Mouse (Mus musculus) left cerebral cortex, postnatal 4 days (tissue): ENCODE measurements at regions not wholly inside any gene's neighbourhood (a gene's known extent, or its start where the extent isn't known, plus 50 kb on each side); places are given as distances from the start of the nearest gene placed in this dataset.
"Not testable (repeated sequence)": the region's sequence is repeated elsewhere in the genome, so short reads cannot be mapped to it uniquely, and the experiment has no call there.

Source experiments
- DNase-seq: peaks from one replicate; pipeline ENCODE4 v3.0.0-alpha.2; 2022
- intact Hi-C: fragments of 180-260 bp; cut with DNase I; formaldehyde crosslinking; loops from one replicate; pipeline ENCODE4 v1.15.1; 2025

DNA sequence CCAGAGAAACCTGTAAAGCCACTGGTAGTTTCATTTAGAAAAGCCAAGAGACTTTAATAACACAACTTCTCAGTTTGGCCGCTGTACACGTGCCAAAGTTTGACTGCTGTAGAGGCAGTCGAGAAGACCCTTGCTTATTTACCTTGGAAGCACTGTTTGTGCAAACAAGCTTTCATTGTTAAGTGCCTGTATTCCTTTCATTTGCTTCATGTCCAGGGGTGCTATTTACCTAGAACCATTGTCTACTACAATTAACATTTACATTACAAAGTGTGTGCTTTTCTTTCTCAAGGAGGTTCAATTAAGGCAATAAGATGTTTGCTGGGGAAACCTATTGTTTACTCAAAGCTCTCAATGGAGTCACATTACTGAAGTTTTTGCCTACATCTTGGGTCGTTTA lies 236.9 kb downstream of the Mef2c start:
- intact Hi-C loops: loop anchor here (2.0 to 10.0 kb wide), 3 partner anchors 244 to 606 kb away; no protein-coding TSS in a partner anchor

DNA sequence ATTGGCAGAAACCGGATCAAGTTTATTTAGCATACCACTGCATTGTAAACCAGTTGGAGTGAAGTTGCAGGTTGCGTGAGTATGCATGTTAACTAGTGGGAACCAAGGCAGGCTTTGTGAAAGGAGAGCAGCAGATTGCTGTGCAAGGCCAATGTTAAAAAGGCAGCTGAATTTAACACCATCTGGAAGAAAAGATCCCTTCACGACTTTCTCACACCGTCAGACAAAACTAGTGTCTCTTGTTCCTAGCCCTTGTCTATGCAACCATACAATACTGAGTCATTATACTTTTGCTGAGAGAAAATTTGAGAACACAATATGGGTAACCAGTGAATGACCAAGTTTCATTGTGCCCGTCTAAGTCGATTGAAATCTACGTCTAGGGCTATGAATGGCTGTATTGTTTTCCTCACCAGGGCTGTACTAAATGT lies 237.8 kb downstream of the Mef2c start:
- intact Hi-C loops: loop anchor here (2.0 to 10.0 kb wide), 3 partner anchors 243 to 605 kb away; no protein-coding TSS in a partner anchor
- no peak for DNase-seq

More for the DNA sequence above, 236.9 kb downstream of the Mef2c start:
- no peak for DNase-seq

DNA sequence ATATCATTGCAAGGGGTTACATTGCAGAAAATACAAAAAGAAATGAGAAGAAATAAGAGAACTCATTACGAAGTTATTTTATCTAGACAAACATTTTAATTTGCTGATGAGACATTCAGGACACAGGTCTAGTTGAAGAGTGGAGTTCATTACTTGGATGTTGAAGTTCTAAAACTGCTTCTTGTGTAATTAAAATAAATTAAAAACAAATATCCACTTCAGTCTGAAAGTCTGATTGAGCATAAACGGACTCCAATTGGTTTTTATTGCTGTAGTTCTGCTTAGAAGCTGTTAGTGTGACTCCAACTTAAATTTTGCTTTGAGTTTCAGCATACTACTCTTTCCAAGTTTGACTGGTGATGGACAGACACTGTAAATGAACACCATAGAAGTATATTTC lies 238.3 kb downstream of the Mef2c start:
- intact Hi-C loops: loop anchor here (5.0 to 10.0 kb wide), 2 partner anchors 243 to 315 kb away; no protein-coding TSS in a partner anchor
- no peak for DNase-seq

DNA sequence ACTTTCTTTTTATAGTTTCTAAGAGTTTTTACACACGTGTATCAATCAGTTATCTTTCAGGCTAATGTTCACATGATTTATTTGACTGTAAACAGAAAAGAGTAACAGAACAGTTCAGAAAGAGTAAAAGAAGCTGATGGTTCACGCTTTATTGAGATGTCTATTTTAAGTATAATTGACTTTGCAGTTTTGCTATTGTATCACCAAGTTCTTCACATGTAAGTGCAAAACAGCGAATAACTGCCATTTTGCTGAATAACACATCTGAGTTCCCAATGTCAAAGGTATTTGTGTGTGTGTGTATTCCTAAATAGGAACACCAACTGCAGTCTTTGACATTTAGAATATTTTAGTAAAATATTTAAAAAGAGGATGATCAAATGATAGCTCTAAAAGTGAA lies 238.7 kb downstream of the Mef2c start:
- intact Hi-C loops: loop anchor here (5.0 to 10.0 kb wide), 2 partner anchors 242 to 315 kb away; no protein-coding TSS in a partner anchor
- no peak for DNase-seq

DNA sequence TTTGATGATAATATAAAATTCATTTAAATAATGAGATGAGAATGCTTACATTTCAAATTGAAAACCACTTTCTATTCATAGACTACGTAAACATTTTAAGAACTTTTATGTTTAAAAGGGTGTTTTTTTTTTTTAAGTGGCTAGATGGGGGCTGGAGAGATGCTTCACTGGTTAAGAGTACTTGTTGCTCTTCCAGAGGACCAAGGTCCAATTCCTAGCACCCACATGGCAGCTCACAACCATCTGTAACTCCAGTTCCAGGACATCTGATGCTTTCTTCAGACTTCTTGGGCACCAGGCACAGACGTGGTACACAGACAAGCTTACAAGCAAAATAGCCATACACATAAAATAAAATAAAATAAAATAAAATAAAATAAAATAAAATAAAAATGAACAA lies 239.5 kb downstream of the Mef2c start:
- intact Hi-C loops: loop anchor here (5.0 to 10.0 kb wide), 2 partner anchors 241 to 314 kb away; no protein-coding TSS in a partner anchor
- no peak for DNase-seq

DNA sequence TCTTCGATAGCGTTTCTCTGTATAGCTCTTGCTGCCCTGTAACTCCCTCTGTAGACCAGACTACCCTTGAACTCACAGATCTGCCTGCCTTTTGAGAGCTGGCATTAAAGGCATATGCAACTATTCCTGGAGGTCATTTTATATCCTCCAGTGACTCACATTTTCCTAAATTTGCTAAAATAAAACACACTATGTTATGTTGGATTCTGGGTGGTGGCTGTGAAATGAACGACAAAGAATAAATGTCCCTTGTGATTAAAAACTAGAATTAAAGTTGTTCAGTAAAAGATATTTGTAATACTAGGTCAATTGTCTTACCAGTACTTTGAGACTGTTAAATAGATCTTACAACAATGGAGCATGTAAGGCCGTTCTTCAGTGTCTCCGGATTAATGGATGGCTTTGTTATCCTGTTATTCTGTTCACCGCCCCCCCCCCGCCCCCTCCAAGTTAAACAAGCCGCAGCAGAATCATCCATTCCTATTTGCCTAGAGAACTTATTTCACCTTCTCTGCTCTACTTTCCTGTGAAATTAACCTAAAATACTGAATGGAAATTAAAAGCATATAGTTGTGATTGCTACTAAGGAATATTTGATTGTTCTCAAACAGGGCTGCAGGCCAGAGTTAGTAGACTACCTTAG lies 240.4 kb downstream of the Mef2c start:
- intact Hi-C loops: loop anchor here (5.0 to 10.0 kb wide), 2 partner anchors 241 to 313 kb away; no protein-coding TSS in a partner anchor
- no peak for DNase-seq

DNA sequence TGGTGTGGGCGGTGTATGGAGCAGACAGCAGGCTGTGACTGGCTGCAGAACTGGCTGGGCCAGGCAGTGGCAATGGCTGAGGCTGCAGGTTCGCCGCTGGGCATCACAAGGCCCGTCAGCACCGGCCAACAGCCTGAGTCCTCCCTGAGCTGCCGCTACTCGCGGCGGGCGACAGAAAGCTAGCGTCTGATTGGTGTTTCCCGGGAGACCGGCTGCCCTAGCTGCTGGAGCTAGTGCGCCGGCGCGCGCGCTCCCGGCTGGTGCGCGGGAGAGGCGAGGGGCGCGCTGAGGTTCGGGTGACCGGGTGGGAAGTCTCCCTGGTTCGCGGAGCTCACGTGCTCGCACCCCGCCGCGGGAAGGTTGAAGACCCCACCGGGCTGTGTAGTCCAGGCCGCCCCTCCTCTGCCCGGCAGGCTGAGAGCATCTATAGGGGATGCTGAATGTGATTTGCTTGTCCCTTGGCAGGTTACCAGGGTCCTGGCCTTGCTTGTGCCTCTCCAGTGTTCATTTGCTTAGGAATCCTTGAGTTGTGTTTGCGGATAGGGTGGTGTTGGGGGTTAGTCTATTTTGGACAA lies 241.2 kb downstream of the Mef2c start:
- intact Hi-C loops: loop anchor here (5.0 to 10.0 kb wide), 4 partner anchors 122 to 477 kb away; partner anchors contain the start of gene Tmem161b
- peak; percentile 97 for DNase-seq

DNA sequence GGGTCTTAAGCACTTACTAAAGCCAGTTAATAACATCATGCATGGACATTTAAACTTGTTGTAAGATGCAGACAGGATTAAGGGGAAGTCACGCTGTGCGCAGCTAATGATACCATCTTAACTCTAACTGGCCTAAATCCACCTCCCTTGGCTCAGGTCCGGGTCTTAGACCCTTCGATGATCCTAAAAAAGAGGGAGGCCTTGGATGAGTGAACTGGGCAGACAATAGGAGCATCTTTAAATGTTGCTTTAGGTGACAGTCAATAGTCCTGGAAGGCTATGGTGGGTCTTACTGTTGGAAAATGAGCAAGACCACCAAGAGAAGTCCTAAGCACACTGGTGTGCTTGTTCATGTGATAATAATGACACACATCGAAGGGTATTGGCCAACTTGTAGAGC lies 242.1 kb downstream of the Mef2c start:
- intact Hi-C loops: loop anchor here (5.0 to 10.0 kb wide), 3 partner anchors 121 to 476 kb away; partner anchors contain the start of gene Tmem161b
- DNase-seq: peak; percentile 67

DNA sequence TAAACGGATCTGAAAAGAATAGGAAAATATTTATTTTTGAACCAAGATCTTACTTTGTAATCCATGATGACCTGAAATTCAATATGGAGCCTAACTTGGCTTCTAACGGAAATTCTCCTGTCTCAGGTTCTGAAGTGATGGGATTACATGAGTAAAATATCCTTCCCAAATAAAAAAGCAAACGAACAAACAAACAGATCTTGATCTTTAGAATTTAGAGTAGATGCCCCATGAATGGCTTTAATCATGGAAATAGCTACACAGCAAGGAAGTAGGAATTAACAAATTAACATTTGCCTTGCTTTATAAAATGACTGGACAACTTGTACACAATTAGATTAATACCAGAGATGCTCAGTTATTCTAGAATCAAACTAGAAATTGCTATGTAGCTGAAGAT lies 243.8 kb downstream of the Mef2c start:
- intact Hi-C loops: loop anchor here (5.0 to 10.0 kb wide), 3 partner anchors 120 to 475 kb away; partner anchors contain the start of gene Tmem161b
- DNase-seq: no peak

DNA sequence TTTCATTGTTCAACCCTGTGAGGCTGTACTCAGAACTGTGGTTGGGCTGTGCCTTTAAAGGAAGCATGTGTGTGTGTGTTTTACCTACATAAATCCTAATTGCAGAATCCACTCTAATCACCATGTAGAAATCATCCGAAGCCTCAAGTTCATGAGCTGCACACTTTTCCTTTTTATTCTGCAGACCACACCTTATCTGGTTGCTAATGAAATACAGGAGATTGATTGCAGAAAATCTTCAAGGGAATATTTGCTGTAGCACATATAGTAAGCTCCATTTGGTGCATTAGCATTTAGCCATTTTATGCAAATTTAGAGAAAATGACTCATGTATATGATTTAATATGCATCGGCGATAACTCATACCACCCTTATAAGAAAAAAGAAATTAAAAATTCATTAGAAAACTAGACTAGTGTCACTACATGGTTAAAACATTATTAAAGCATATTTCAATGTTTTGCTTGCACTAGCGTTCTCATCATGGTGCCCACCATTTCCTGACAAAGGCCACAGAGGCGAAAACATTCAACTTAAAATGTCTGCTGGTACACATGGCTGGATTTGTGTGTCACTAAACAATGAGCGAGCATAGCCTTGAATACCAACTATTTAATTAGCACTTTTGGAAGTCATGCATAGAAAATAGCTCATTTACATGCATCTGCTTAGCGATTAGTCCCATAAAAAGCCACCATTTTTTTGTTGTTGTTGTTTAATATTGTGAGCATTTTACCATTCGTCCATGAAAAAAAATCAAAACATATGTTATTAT lies 245.7 kb downstream of the Mef2c start:
- DNase-seq: no peak
- intact Hi-C loops: loop anchor here (5.0 to 10.0 kb wide), 3 partner anchors 118 to 473 kb away; partner anchors contain the start of gene Tmem161b

DNA sequence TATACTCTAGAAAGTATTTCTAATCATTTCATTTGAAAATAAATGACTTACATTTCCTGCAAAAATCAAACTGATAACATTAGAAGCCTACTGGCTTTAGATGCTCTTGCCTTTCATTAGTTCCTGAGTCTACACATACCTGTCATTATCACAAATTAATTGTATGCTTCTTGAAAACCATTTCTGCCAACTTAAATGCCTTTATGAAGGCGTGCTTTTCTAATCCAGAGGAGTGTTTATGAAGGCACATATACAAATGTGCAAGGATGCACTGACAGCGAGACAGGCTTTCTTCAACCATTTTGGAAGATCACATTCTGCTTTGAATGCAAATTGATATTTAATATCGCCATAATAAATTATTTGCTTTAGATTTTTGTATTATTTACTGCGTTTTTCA lies 246.6 kb downstream of the Mef2c start:
- DNase-seq: no peak
- intact Hi-C loops: no loop called here

DNA sequence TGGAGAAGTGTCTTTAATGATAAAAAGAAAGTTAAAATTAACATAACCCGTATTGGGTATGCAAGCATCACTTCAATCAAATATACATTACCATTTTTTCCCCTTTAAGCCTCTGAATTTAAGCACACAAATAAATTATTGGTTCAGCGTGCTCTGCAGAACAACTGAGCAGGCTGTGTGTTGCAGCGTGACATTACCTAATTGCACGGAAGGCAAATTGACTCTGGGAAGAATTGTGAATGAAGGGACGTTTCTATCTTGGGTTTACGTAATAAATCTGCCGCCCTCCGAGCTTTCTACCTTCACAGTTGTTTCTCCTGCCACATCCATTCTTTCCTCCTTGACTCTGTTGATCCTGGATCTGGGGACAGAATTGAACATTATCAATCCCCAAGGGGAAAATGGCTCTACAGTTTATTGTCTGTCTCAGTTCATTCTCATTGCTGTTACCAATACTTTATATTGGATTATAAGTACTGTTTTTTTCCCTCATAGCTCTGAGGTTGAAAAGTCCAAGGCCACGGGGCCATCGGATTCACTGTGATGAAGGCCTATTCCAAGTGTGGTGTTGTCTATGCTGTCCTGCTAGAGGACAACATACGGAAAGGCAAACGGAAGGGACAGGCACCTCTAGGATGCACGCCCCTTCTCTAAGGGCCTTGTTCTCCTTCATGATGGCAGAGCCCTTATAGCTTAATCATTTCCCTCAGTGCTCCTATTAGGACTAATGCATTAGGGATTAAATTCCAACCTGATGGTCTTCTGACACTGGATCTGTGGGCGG lies 256.7 kb downstream of the Mef2c start:
- intact Hi-C loops: no loop called here
- DNase-seq: no peak

DNA sequence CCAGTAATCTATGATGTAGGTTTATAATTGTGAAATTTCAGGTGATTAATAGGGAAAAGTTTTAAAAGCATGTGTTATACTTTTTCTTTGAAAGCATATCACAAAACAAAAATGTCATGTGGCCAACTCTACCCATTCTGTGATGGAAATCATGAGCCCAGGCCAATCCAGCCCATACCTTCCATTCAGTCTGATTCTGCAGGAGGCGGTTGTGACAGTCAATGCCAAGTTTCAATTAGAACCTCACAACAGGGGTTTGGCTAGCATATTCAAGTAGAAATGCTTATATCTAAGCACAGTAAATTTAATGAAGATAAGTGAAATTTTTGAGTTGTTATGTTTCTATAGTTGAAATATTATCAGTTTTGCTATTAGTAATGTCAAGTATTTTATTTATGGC lies 258.6 kb downstream of the Mef2c start:
- DNase-seq: no peak
- intact Hi-C loops: no loop called here

DNA sequence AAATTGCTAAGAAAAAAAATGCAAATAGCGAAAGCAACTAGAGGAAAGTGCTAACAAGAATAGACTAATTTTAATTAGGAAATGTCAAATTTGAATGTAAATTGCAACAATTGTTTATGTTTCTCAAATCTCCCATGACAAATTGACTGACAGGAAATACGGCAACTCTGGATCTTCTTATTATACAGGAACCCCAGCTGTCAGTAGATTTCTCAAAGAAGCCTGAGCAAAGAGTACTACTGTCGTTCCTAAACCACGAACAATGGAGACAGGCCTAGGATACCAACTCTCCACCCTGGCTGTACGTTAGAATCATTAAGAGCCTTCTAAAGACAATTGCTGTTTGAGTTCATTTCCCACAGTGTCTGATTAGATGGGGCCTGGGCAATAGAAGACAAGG lies 259.5 kb downstream of the Mef2c start:
- DNase-seq, intact Hi-C loops: not testable (repeated sequence)

DNA sequence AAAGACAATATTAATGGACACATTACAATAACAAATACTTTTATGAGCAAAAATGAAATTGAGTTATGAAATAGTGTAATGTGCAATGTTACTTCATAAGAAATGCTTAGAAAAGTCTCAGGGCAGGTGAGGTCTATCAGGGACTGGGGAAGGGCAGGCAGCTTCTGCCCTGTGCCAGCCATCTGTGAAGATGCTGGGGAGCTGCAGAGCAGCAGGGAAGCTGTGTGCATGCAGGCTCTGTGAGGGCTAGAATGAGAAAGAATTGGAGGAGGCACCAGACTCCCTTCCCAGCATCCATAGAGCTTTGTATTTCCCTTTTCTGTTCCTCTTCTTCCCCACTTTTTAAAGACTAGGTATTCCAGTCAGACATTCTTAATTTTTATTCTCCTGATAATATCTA lies 281.8 kb downstream of the Mef2c start:
- intact Hi-C loops: no loop called here
- DNase-seq: peak; percentile 32

DNA sequence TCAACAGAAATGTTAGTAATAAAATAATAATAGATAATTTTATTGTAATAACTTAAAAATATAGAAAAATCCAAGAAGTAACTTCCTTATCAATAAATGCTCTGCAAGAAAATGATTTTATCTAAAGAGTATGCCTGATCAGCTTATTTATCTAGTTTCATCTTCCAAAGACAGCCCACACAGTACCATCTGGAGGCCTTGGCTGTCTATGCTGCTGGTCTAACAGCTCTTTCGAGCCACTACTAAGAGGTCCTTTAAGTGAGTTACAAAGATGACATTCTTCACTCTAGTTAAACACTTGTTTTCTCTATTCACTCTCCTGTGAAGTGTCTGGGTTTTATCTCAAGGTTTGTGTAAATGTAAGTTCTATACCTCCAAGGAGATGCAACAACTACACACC lies 305.7 kb downstream of the Mef2c start:
- intact Hi-C loops: no loop called here
- DNase-seq: no peak

DNA sequence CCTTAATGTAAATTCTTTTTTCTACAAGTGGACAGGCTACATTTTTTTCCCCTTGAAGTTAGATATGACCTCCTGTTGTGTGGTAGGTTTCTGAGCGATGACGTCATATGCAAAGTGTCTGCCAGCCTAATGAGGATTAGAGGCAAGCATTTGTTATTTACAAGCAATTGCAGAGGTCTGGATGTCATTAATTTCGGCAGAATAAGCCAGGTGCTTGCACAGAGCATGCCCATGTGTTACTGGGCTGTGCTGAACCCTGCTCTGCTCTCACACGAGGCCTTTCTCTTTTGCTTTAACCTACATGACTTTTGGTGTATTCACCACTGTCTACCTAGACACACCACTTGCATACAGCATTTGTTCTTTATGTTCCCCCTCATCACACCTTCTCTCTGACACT lies 316.5 kb downstream of the Mef2c start:
- DNase-seq: no peak
- intact Hi-C loops: no loop called here

DNA sequence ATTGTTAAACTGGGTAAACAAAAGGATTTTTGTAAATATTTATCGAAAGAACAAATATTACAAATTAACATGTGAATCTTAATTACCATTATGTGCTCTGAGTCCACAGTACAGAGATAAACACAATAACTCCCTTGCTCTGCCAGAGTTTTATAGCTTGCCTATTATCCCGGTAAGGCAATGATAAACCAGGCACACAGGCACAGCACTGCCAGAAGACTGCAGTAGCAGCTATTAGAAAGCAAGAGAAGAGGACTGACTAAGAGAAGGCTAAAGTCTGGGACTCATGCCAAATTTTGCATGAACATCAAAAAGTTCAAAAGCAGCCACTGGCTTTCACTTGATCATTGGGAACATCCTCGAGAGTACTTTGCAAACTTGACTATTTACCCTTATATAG lies 316.9 kb downstream of the Mef2c start:
- DNase-seq: no peak
- intact Hi-C loops: no loop called here

DNA sequence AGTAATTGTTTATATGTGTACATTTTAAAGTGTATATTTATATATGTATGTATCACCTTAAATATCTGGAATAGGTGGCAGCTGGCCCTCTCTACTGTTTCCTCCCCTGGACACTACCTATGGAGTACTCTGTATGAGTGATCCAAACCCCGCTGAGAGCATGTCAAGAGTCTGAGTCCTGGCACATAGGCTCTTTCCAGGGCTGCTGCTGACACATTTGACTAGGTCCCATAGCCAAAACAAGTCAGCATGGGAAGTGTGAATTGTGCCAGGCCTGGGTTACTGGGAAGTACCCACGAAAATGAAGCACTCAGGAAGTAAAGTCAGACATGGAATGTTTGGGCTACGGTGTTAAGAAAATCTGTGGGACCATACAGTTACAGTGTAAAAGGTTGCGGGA lies 321.1 kb downstream of the Mef2c start:
- no peak for DNase-seq
- intact Hi-C loops: no loop called here

DNA sequence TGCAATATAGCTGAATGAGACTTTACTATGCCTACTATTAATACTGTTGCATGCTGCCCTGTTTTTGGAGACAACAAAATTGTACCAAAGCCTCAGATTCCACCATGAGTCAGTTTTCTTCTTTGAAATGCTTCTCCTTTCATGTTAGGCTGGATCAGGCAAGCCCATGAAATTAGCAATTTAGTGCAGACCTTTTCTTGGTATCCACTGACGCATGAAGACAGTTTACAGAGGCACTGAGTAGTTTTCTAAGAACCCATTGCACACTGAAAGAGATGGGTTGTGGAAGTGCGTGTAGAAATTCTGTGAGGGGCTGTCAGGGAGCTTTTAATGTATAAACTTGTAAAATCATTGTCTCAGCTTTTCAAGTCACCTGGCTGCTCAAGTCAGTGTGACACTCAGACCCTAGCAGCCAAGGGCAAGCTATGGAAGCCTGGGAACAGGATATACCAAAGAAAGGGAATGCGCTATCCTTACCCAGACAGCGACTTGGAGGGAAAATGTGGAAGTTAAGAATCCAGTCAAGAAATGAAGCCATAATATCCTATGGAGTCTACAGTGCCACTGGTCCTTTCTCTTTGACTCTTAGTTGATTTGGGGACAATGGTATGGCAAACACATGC lies 323.1 kb downstream of the Mef2c start:
- intact Hi-C loops: no loop called here
- DNase-seq: no peak
